Mouse (Mus musculus): Measurements from ENCODE around the gene Alyref. TPM values are rescaled to one million over a fixed set of nuclear protein-coding genes. Genes with fewer than 3 reads are reported as not detected.

Gene Alyref
- polyA plus RNA-seq, 1 experiment, result 113 TPM

DNA sequence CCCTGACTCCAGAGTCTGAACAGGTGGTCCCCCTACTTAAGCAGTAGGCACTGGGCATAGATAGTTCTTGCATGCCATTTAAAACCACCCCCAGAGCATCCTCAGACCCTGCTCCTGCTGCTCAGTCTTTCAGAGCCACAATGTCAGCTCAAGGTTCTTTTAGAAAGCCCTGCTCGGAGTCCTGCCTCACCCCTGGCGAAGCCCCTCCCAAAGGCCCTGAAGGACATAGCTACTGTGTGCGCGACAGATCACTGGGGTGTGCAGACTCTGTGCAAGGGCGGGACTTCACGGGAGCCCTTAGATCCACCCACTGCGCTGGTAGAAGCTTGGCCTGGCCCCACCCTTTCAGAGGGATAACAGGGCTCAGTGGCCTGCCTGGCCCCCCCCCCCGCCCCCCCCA is 11.1 kb upstream of the Alyref start:
- no peak overlapping the region for H3ac ChIP-seq (ENCODE audit: control insufficient read depth, insufficient read length)
- H3K4me3 ChIP-seq, result no peak overlapping the region
- peaks cover 15% of the 10 kb centered on the region for H3K36me3 ChIP-seq (ENCODE audit: control insufficient read depth, insufficient read depth)
- H3K27me3 ChIP-seq (ENCODE audit: control insufficient read depth, insufficient read depth, insufficient read length), result no peaks in the 10 kb centered on the region
- no peak for TF ChIP-seq TCF12 (IDR thresholded peaks at IDR 0.05; ENCODE audit: insufficient read depth, poor library complexity, severe bottlenecking)
- no peak for TF ChIP-seq SRF (IDR thresholded peaks at IDR 0.05; ENCODE audit: control insufficient read depth, insufficient read length, low read depth)
- no peak for TF ChIP-seq MYOG (IDR thresholded peaks at IDR 0.05; ENCODE audit: control insufficient read depth in 1 of 3, insufficient read depth in 1 of 3, insufficient read length in 2 of 3, low read depth in 2 of 3)
- no peak for TF ChIP-seq USF1 (IDR thresholded peaks at IDR 0.05; ENCODE audit: low read depth)
- TF ChIP-seq MAX (IDR thresholded peaks at IDR 0.05; ENCODE audit: low read depth), result no peak
- TF ChIP-seq TCF3 (IDR thresholded peaks at IDR 0.05; ENCODE audit: insufficient read length, low read depth), result no peak
- TF ChIP-seq REST (IDR thresholded peaks at IDR 0.05; ENCODE audit: insufficient read depth, insufficient read length), result no peak
- no peak for TF ChIP-seq POLR2AphosphoS2 (IDR thresholded peaks at IDR 0.05; ENCODE audit: insufficient read length, low read depth)
- no peak for TF ChIP-seq POLR2A (IDR thresholded peaks at IDR 0.05; ENCODE audit: insufficient read length, low read depth)
- no peak for TF ChIP-seq E2F4 (IDR thresholded peaks at IDR 0.05; ENCODE audit: insufficient read depth)
- no peak for TF ChIP-seq MYOD1 (IDR thresholded peaks at IDR 0.05; ENCODE audit: control insufficient read depth in 1 of 3, insufficient read length in 2 of 3, low read depth in 2 of 3)
- no peak for TF ChIP-seq CEBPB (IDR thresholded peaks at IDR 0.05; ENCODE audit: insufficient read depth, poor library complexity, severe bottlenecking)
- no peak overlapping the region for H3K4me2 ChIP-seq (ENCODE audit: low read depth)
- peaks cover 2% of the 10 kb centered on the region for H3K79me2 ChIP-seq (ENCODE audit: control insufficient read depth, insufficient read depth)

DNA sequence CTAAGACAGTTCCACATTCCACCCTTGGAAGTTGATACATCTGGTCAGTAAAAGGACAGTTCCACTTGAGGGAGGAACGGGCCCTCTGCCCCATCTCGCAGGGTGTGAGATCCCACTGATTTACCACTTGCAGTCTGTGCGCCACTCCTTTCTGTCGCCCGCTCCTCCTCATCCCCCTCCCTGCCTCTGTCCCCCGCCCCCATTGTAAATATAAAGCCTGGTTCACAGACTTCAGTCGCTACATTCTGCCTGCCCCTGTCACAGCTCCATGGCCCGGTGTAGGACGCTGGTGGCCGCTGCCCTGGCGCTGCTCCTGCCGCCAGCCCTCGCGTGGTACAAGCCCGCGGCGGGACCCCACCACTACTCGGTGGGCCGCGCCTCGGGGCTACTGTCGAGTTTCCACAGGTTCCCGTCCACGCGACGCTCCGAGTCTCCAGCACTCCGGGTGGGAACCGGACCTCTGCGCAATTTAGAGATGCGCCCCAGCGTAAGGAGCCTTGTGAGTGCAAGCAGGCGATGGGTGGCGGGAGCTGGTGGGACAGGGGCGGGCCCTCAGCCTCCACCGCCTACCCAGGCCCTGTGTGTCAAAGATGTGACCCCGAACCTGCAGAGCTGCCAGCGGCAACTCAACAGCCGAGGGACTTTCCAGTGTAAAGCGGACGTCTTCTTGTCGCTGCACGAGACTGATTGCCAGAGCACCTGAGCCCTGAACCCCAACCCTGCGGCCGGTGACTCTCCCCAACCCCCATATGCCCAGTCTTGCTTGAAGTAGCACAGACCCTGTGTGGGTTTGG is 10.3 kb upstream of the Alyref start, which contains the start of gene Npb:
Gene Npb, plus strand, starts transcription at position 237 of the 794 bp plus-strand sequence.
- Histone ChIP-seq H3K36me3 (ENCODE audit: control insufficient read depth, insufficient read depth) (peaks cover 8% of the 10 kb centered on the region), H3K4me3 (no peak within 1 kb of the TSS), H3K4me2 (ENCODE audit: low read depth) (no peak within 1 kb of the TSS), H3ac (ENCODE audit: control insufficient read depth, insufficient read length) (no peak within 1 kb of the TSS), H3K27me3 (ENCODE audit: control insufficient read depth, insufficient read depth, insufficient read length) (no peaks in the 10 kb centered on the region), H3K79me2 (ENCODE audit: control insufficient read depth, insufficient read depth) (no peaks in the 10 kb centered on the region)
- peak; percentile 52 for TF ChIP-seq POLR2AphosphoS2 (IDR thresholded peaks at IDR 0.05; ENCODE audit: insufficient read length, low read depth)
- TF ChIP-seq CEBPB (IDR thresholded peaks at IDR 0.05; ENCODE audit: insufficient read depth, poor library complexity, severe bottlenecking), result no peak

DNA sequence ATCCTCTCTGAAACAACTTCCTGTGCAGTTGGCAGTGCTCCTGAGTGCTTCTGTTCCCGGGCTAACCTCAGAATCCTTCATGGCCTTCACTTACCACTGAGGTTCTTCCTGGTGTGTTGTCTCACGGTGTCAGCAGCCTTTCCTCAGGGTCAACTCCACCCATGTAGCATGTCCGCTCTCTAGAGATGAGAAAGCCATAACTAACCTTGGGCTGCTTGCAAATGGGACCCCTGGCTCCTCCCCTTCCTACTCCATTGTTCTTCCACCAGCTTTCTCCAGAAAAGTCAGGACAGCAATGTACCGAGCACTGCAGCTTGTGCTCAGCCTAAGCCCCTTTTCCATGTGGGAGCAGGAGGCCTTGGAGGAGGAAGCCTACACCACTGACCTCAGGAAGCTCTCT is 8.6 kb upstream of the Alyref start:
- Histone ChIP-seq H3K36me3 (ENCODE audit: control insufficient read depth, insufficient read depth) (peaks cover 14% of the 10 kb centered on the region), H3K4me3 (no peak overlapping the region), H3K79me2 (ENCODE audit: control insufficient read depth, insufficient read depth) (no peaks in the 10 kb centered on the region), H3ac (ENCODE audit: control insufficient read depth, insufficient read length) (no peak overlapping the region), H3K4me2 (ENCODE audit: low read depth) (no peak overlapping the region), H3K27me3 (ENCODE audit: control insufficient read depth, insufficient read depth, insufficient read length) (no peaks in the 10 kb centered on the region)
- no peak for TF ChIP-seq CEBPB (IDR thresholded peaks at IDR 0.05; ENCODE audit: insufficient read depth, poor library complexity, severe bottlenecking)
- TF ChIP-seq REST (IDR thresholded peaks at IDR 0.05; ENCODE audit: insufficient read depth, insufficient read length), result no peak
- no peak for TF ChIP-seq TCF3 (IDR thresholded peaks at IDR 0.05; ENCODE audit: insufficient read length, low read depth)
- no peak for TF ChIP-seq POLR2A (IDR thresholded peaks at IDR 0.05; ENCODE audit: insufficient read length, low read depth)
- no peak for TF ChIP-seq MAX (IDR thresholded peaks at IDR 0.05; ENCODE audit: low read depth)
- TF ChIP-seq MYOD1 (IDR thresholded peaks at IDR 0.05; ENCODE audit: control insufficient read depth in 1 of 3, insufficient read length in 2 of 3, low read depth in 2 of 3), result no peak
- TF ChIP-seq USF1 (IDR thresholded peaks at IDR 0.05; ENCODE audit: low read depth), result no peak
- TF ChIP-seq POLR2AphosphoS2 (IDR thresholded peaks at IDR 0.05; ENCODE audit: insufficient read length, low read depth), result no peak
- TF ChIP-seq SRF (IDR thresholded peaks at IDR 0.05; ENCODE audit: control insufficient read depth, insufficient read length, low read depth), result no peak
- TF ChIP-seq MYOG (IDR thresholded peaks at IDR 0.05; ENCODE audit: control insufficient read depth in 1 of 3, insufficient read depth in 1 of 3, insufficient read length in 2 of 3, low read depth in 2 of 3), result no peak
- no peak for TF ChIP-seq E2F4 (IDR thresholded peaks at IDR 0.05; ENCODE audit: insufficient read depth)

DNA sequence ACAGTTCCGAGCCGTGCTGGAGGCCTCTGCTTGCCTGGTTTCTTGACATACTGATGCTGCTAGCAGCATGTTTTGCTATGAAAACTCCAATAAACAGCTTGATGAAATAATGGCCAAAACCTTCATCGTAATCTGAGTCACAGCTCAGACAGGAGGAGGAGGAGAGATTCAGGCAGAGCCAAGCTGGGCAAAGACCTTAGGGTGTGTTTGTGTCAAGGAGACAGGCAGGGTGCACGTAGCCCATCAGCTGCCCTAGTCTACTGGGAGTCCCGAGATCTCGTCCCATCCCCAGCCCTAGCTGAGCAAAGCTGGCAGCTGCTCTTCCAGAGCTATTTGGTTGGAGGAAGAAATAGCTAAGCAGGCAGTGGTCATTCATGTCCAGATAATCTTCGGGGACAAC is 7.5 kb upstream of the Alyref start:
- Histone ChIP-seq H3K4me3 (no peak overlapping the region), H3K79me2 (ENCODE audit: control insufficient read depth, insufficient read depth) (no peaks in the 10 kb centered on the region), H3ac (ENCODE audit: control insufficient read depth, insufficient read length) (no peak overlapping the region), H3K36me3 (ENCODE audit: control insufficient read depth, insufficient read depth) (peaks cover 14% of the 10 kb centered on the region), H3K27me3 (ENCODE audit: control insufficient read depth, insufficient read depth, insufficient read length) (no peaks in the 10 kb centered on the region), H3K4me2 (ENCODE audit: low read depth) (no peak overlapping the region)
- TF ChIP-seq MYOG (IDR thresholded peaks at IDR 0.05; ENCODE audit: control insufficient read depth in 1 of 3, insufficient read depth in 1 of 3, insufficient read length in 2 of 3, low read depth in 2 of 3) (peak in 1 of 3 experiments; percentile 6), E2F4 (IDR thresholded peaks at IDR 0.05; ENCODE audit: insufficient read depth) (no peak)

DNA sequence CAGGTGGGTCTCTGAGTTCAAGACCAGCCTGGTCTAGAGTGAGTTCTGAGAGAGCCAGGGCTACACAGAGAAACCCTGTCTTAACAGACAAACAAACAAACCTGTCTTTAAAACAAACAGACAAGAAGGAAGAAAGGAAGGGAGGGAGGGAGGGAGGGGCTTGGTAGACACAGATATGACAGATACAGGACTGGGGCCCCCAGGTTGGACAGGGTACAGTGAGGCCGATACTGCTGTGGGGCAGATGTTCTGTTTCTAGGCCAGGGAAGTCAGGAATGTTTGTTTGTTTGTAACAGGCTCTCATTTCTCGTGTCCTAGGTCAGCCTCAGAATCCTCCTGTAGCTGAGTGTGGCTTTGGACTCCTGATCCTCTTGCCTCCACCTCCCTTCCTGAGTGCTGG is 5.4 kb upstream of the Alyref start:
- no peak for TF ChIP-seq POLR2A (IDR thresholded peaks at IDR 0.05; ENCODE audit: insufficient read length, low read depth)
- TF ChIP-seq TCF3 (IDR thresholded peaks at IDR 0.05; ENCODE audit: insufficient read length, low read depth), result no peak
- TF ChIP-seq SRF (IDR thresholded peaks at IDR 0.05; ENCODE audit: control insufficient read depth, insufficient read length, low read depth), result no peak
- TF ChIP-seq E2F4 (IDR thresholded peaks at IDR 0.05; ENCODE audit: insufficient read depth), result no peak
- no peak for TF ChIP-seq USF1 (IDR thresholded peaks at IDR 0.05; ENCODE audit: low read depth)
- no peak for TF ChIP-seq REST (IDR thresholded peaks at IDR 0.05; ENCODE audit: insufficient read depth, insufficient read length)
- TF ChIP-seq MYOG (IDR thresholded peaks at IDR 0.05; ENCODE audit: control insufficient read depth in 1 of 3, insufficient read depth in 1 of 3, insufficient read length in 2 of 3, low read depth in 2 of 3), result no peak
- no peak for TF ChIP-seq MYOD1 (IDR thresholded peaks at IDR 0.05; ENCODE audit: control insufficient read depth in 1 of 3, insufficient read length in 2 of 3, low read depth in 2 of 3)
- no peak for TF ChIP-seq MAX (IDR thresholded peaks at IDR 0.05; ENCODE audit: low read depth)
- no peak for TF ChIP-seq CEBPB (IDR thresholded peaks at IDR 0.05; ENCODE audit: insufficient read depth, poor library complexity, severe bottlenecking)
- no peak for TF ChIP-seq TCF12 (IDR thresholded peaks at IDR 0.05; ENCODE audit: insufficient read depth, poor library complexity, severe bottlenecking)
- TF ChIP-seq POLR2AphosphoS2 (IDR thresholded peaks at IDR 0.05; ENCODE audit: insufficient read length, low read depth), result no peak
- Histone ChIP-seq H3K27me3 (ENCODE audit: control insufficient read depth, insufficient read depth, insufficient read length) (no peaks in the 10 kb centered on the region), H3K4me2 (ENCODE audit: low read depth) (no peak overlapping the region), H3K4me3 (no peak overlapping the region), H3K79me2 (ENCODE audit: control insufficient read depth, insufficient read depth) (peaks cover 18% of the 10 kb centered on the region), H3K36me3 (ENCODE audit: control insufficient read depth, insufficient read depth) (peaks cover 13% of the 10 kb centered on the region), H3ac (ENCODE audit: control insufficient read depth, insufficient read length) (no peak overlapping the region)

Data from myocyte (in vitro differentiated cells).